Mouse (Mus musculus): ENCODE results near the gene Spg11.
"Not testable (repeated sequence)": the region's sequence is repeated elsewhere in the genome, so short reads cannot be mapped to it uniquely, and the experiment has no call there.

Spg11 gene

DNA sequence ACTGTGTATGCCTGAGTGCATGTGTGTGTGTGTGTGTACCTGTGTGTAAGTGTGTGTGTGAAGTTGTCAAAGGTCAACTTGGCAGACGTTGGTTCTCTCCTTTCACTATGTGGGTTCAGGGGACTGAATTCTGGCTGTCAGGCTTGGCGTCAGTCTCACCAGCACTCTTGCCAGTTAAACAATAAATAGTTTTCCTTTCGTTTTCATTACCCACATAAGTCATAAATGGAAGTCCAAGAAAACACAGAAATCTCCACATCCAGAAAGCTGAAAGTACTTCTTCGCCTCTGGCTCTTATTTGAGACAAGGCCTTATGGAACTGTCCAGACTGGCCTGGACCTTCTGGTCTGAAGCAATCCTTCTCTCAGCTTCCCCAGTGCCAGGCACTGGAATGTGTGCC is 27.6 kb upstream of the Spg11 start:
- DNase-seq (ENCODE audit: low spot score), result no peak

DNA sequence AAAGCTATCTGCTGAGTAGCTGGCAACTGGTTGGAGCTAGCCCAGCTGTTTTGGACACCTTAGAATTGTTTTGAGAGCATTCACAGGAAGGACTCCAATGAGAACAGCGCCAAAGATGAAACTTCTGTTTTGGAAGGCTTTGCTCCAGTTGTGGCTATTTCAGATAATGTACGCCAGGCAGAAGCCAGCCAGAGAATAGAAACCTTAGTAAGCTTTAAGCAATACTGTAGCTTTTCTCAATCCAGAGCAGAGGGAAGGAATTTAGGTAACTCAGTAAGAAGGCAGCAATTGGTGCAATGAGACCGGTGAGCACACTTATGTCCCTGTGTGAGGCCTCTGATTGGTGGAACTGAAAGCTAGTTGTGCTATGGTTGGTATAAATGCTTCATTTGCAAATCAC is 24.9 kb upstream of the Spg11 start:
- no peak for DNase-seq (ENCODE audit: low spot score)

DNA sequence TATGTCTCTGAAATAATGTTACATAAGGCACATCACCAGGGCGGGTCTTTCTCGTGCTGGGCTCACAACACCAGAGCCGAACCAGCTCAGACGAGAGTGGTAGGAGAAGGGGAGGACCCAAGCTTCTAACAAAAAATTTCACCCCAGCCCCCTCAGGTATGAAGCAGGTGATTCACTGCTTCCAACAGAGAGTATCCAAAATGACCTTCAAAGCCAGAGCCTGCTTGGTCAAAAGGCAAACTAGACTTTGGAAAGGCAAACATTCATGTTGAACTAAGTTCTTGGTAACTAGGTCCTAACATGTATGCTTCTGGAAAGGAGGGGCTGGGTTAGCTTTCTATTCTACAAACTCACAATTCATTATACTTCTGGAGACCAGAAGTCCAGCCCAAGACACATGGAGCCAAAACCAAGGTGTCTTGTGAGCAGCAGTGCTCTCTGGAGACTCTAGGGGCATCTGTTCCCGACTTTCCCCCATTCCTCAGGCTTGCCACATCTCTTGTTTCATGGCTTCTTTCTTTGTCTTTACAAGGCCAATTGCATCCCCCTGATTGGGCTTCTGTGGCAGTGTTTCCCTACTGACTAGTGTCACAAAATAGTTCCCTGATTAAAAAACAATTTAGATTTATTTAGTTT is 23.3 kb upstream of the Spg11 start:
- no peak for DNase-seq (ENCODE audit: low spot score)

DNA sequence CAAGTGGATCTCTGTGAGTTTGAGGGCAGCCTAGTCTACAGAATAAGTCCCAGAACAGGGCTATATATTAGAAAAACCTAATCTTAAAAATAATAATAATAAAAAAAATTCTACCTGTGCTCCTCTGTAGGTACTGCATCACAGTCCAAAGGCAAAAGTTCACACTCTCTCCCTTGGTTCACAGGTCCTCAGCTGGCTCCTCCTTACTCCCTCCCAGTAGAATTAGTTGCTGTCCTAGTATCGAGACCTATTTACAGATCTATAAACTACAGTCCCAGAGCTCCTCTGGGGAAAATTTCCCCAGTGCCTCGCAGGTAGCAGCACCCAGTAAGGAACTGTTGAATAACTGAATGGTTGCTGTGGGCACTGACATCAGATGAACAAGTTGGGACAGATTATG is 22.6 kb upstream of the Spg11 start:
- no peak for DNase-seq (ENCODE audit: low spot score)

DNA sequence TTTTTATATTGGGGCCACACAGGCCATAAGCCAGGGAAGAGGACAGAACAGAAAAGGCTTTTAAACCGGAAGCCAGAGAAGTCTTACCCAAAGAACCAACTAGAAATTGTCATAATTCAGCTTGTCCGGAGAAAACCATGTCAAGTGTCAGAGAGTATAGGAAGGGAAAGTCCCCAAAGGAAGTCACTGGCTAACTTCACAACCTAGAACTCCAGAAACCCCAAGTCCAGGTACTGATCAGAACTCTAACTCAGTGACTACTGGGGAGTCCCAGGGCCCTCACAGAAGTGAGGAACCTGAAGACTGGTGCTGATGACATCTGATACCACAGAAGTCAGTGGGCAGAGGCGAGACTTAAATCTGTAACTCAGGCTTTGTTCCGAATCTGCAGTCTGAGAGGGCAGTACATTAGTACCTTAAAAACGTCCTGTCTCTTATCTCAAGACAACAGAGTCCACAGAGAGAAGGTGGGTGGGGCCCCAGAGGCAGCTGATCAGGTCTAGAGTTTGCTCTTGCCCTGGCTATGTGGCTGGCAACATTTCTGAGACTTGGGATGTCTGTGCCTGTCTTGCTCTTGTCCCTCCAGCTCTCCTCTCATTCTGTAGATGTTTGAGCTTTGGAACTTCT is 19.8 kb upstream of the Spg11 start:
- DNase-seq (ENCODE audit: low spot score), result no peak

DNA sequence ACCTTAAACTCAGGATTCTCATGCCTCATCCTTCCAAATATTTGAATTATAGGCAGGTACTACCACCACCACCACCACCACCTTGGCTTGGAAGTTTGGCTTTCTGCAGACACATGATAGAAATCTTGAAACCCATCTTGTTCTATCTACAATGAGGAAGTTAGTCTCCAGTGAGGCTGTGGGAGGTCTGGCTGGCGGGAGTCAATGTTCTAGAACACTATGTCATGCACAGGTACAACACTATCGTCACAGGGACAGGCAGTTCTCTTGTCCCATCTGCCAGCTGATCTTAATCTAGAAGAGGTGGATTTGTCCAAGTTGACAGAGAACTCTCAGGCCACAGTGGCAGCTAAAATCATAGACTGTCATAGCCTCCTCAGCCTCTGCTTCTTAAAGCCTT is 14.4 kb upstream of the Spg11 start:
- DNase-seq (ENCODE audit: low spot score), result no peak

DNA sequence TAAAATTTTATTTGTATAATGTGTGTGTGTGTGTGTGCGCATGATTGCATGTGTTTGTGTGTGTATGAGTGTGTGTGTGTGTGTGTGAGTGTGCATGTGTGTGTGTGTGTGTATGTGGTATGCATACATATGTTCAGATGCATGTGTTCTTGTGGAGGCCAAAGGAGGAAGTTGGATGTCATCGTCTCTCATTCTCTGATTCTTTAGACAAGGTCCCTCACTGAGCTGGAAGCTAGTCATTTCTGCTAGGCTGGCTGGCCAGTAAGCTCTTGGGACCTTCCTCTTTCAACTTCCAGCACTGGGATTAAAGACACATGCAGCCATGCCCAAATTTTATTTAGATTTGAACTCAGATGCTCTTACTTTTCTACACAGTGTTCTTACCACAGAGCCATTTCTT is 13.9 kb upstream of the Spg11 start:
- DNase-seq (ENCODE audit: low spot score), result no peak

DNA sequence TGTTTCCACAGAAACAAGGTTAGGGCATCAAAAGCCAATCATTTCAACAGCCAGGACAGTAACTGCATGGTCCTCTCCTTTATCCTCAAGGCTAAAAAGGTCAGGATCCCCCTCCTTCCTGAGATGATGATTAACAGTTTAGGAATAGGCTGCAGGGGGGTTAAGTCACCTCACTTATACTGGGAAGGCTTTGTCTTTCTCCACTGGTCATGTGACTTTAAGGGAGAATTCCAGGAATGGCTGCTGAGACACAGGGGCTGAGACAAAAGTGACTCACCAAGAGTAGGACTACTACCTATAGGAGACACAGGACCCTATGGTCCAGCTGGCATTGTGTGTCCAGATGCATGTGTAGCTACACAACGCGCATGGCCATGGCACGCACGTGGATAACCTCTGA is 9.4 kb upstream of the Spg11 start:
- DNase-seq (ENCODE audit: low spot score), result no peak

DNA sequence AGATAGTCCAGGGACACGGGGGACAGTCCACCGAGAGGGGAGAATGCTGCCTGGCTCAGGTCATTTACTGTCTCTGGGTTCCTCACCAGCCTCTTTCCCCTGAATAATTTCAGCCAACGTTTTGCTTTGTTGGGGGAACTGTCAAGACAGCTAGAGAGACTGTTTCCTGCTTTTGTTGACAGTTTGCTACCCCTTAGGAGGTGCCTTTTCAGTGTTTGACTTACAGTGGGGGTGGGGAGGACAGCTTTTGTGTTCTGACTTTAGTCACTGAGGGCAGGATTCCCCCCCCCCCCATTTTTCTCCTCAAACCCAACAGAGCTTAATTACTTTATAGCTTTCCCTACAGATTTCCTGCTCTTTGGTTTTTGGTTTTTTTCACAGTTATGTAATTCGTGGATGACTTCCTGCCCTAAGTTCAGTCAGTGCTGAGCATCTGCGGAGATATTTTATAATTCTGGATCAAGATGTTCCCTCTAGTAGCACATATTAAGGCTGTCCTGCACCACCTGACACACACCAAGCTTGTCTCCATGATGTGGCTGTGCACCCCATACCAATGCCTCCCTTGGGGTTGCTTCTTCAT is 8.7 kb upstream of the Spg11 start:
- no peak for DNase-seq (ENCODE audit: low spot score)

DNA sequence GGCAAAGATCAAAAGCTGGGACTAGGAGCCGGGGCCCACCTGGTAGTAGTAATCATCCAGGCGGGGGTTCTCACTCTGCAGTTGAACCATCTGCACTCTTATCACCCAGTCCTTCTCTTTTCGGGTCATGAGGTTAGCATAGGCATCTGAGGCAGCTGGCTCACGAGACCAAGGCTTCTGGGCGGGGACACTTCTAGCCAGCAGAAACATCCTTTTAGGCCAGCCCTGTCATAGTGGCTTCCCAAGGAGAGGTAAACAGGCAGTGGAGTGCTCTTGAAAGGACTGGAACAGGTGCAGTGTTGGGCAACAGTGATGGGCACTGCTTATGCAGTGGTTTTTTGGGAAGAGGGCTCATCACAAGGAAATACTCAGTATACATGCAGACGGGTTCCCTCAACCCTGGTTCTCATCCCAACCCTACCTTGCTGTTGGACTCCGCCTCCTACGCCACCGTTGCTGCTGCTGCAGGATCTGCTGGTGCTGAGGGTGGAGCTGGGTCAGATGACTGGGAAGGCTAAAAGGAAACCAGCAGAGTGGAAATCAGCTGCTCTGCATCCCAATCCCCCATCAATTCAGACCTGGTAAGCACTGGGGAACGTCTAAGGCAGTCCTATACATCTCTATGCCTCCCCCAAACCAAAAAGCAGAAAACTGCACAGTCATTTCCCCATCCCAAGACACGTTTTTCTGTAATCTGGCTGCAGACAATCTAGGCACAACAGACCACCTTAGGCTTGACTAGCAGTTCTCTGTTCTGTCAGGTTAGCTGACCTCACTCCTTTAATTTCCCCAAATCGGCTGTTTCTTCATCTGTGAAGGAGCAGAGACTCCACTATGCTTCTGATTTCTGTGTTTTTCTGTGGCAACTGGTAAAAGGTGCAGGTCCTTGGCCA is 7.7 kb upstream of the Spg11 start:
- no peak for DNase-seq (ENCODE audit: low spot score)

DNA sequence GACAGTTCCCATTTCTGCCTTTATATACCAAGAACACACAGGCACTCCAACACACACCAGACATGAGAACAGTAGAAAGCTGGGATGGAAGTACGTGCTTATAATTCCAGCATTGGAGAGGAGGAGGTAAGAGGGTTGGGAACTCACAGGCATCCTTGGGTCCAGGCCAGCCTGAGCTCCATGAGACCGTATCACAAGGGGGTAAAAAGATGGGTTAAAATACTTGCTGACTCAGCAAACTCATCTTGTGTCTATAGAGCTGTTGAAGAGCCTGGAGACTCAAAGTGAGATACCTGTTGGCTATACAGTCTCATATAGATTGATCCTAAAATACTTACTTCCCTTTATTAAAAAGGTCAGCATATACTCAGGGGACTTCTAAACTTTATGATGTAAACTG is 1.3 kb downstream of the Spg11 start:
- DNase-seq (ENCODE audit: low spot score), result no peak

DNA sequence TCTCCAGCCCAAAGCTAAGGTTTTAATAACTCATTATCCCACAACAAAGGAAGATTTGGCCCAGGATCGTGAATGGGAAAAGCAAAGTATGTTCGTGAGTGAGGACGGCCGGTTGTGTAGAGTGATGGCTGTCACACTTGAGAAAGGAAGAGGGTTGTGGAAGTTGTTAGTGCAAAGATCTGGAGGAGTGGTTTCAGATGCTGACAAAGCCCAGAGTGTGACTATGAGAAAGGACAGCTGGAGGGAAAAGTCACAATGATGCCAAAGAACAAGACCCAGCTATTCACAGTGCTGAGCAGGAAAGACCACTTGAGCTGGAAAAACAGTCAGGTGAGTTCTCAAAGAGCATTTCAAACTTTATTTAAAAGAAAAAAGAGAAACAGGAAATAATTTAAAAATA is 8.5 kb downstream of the Spg11 start:
- DNase-seq (ENCODE audit: low spot score), result no peak

DNA sequence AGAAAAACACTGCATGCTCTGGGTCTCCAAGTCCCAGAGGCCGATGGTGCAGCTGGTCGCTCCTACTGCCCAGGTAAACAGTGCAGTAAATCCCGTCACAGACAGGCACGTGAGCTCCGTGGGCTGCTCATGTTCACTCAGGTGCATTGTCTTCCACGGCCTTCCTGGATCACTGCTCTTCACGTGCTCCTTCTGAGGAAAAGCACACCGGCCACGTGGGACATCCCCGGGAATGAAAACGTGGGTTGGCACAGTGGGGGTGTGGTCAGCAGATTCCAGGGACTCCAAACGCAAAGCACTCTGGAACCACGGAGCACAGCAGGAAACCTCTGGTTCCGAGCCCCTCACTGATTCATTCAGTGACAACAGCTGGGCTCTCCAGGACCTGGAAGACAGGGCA is 10.1 kb downstream of the Spg11 start:
- no peak for DNase-seq (ENCODE audit: low spot score)

DNA sequence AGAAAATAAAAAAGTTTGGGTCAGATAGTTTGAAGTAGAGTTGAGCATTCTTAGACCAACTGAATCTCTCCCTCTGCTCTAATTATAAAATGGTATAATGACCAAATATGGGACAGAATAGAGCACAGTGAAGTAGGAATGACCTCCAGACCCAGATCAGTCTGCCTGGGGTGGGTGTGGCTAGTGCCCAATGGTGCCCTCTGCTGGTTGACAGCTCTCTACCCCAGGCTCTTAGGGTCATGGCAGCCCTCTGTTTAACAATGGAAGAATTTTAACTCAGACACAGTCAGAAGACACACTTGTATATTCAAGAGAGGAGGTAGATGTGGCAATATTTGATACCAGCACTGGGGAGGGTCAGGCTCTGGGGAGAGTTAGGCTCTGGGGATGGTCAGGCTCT is 16.1 kb downstream of the Spg11 start:
- DNase-seq (ENCODE audit: low spot score), result no peak

DNA sequence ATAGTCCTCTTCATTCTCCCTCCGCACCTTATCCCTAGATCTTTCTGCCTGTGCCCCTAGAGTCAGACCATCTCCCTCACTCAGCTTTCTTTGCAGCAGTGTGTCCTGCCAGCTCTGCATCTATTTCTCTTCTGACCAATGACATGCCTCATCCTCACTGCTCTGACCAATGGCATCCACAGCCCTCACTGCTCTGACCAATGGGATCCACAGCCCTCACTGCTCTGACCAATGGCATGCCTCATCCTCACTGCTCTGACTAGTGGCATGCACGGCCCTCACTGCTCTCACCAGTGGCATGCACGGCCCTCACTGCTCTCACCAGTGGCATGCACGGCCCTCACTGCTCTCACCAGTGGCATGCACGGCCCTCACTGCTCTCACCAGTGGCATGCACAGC is 20.5 kb downstream of the Spg11 start:
- not testable (repeated sequence) for DNase-seq (ENCODE audit: low spot score)

DNA sequence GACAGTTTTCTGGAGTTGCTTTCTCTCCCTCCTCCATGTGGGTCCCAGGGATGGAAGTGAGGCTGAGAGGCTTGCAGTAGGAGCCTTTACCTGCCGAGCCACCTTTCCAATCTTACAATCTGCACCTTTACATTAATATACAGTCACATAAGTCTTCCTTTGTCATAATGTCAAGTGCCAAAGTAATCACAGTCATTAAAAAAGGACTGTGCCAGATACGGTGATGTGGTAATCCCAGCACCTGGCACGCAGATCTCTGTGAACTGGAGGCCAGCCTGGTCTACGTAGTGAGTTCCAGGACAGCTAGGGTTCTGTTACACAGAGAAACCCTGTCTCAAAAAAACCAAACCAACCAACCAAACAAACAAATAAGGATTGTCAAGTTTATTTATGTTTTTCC is 24.3 kb downstream of the Spg11 start:
- no peak for DNase-seq (ENCODE audit: low spot score)

DNA sequence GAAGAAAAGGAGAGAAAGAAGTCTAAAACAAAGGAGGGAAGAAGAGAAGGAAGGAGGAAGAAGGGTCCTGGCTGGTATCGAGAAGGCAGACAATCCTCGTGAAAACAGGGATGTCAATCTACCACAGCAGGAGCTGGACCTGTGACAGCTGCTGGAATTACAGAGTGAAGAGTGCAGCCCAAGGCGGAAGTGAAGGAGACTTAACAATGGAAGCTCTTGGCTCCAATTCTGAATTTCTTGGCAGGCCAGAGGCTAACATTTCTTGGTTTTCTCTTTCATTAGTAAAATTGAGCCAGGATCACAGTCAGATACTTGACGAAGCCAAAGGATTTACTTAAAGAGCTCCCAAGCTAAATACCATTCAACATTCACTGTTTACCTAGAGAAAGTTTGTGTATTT is 31.7 kb downstream of the Spg11 start:
- DNase-seq (ENCODE audit: low spot score), result no peak

DNA sequence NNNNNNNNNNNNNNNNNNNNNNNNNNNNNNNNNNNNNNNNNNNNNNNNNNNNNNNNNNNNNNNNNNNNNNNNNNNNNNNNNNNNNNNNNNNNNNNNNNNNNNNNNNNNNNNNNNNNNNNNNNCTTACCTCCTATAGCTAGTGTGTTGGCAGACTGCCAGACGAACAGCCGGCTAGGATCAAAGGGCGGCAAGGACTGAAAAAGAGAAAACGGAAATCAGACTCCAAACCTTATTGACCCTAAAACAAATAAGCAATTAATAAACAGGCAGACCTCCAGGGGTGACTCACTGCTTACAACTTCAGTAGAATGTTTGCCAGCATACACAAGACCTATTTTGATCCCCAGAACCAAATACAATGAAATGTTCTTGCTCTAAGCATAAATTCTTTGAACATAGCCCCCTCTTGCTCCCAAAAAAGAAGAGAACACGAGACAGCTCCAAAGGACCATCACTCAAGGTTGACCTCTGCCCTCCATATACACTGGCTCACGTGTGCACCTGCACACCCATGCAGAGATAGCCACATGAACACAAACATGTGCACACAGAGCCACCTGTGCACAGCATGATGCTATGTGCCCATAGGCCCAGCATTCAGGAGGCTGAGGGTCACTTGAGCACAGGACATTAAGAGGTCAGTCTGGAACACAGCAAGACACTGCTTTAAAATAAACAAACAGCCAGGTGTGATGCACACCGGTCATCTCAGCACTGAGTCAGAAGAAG is 36.3 kb downstream of the Spg11 start:
- no peak for DNase-seq (ENCODE audit: low spot score)

DNA sequence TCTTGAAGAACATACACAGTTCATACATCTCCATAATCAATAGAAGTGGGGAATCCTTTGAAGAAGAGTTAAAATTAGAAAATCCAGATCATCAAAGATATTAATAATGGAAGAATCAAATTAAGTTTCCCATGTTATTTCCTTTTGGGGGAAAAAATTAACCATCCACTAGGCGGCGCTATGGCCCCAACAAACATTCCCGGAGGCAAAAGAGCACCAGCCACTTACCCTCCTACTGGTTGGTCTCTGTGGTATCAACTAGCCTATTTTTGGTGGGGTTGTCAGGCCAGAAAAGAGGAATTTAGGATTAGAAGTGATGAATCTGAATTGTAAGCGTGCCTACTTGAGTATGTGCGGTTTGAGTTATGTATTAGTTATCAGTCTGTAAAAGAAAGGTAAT is 48.3 kb downstream of the Spg11 start:
- peak; percentile 33 for DNase-seq (ENCODE audit: low spot score)

DNA sequence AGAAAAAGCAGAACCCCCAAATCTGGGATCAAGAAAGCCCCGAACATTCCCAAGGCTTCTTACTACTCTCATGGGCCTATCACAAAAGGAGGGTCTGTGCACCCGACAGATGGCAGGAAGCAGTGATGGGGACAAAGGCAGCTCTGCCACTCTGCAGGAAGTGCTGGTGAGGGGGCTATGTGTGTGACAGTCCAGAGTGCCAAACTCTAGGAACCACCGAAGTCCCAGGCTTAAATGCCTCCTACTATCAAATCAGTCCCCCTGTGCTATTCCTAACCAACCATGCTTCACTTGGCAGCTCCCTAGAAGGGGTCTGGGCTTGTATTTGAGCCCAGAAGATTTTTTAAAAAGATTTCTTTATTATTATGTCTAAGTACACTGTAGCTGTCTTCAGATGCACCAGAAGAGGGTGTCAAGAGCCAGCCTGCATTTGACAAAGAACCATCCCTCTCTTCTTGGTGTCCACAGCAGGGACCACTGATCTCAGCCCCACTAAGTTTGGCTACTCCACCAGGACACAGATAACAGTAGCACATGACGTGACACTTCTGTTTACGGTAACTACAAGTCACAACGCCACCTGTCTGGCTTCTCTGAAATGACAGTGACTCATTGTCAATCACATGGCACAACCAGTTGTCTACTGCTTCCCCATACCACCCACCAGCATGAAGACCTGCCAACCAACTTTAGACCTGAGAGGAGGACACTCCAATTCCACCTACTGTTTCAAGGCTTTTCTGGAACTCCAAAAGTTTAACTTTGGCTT is 48.9 kb downstream of the Spg11 start:
- no peak for DNase-seq (ENCODE audit: low spot score)

DNA sequence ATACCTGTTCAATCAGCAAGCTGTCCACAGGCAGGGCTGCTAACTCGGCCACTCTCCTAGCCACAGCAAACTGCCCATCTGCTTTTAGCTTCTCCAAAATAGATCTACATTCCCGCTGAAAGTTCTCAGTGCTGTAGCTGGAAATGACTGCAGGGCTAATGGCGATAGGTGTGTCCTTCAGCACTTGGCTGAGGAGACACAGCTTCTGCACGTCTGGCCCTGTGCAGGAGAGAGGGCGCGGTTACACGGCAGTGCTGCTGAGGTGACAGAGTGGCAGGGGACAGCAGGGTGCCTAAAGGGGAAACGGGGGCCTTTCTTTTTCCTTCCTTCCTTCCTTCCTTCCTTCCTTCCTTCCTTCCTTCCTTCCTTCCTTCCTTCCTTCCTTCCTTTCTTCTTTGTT is 51.9 kb downstream of the Spg11 start:
- DNase-seq (ENCODE audit: low spot score), result no peak

Measured in left cerebral cortex, adult 11 months (tissue).